Mouse (Mus musculus): Measurements from ENCODE around the gene Zc3h8.

- TF ChIP-seq CTCF (IDR thresholded peaks at IDR 0.05; ENCODE audit: extremely low read depth, insufficient read depth, low read length) (no peak), POLR2A (IDR thresholded peaks at IDR 0.05; ENCODE audit: extremely low read depth, insufficient read depth, low read length) (no peak)
These were observed 53.1 kb downstream of the Zc3h8 start for GRCm38 (mm10) chr2:128890661-128891335.

All from cortical plate, adult 2 months (tissue).